Mouse (Mus musculus): ENCODE data around the gene Gjc2. TPM values are rescaled to one million over a fixed set of nuclear protein-coding genes. Genes with fewer than 3 reads are reported as not detected.
"Not testable (repeated sequence)": the region's sequence is repeated elsewhere in the genome, so short reads cannot be mapped to it uniquely, and the experiment has no call there.

Gene Gjc2
- polyA plus RNA-seq, 1 experiment, result 0.03 TPM

DNA sequence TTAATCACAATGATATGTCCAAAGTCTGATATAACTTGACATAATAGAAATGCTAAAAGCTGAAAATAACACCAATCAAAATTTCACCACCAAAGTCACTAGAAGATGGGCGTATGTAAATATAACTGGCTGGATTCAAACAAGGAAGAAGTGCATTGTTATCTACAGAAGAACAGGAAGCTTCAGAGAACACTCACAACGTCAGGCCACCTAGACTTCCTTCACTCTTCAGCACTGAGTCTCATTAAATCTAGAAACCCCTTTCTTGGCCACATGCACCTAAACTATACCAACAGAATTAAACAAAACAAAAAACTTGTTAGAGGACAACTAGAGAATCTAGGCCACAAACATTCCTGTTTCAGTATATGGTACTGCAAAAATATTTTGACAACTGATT lies 41.5 kb upstream of the Gjc2 start:
- H3K4me3 ChIP-seq (replicated peaks), result no peak overlapping the region
- peaks cover 68% of the 10 kb centered on the region for H3K36me3 ChIP-seq (ENCODE audit: control insufficient read depth)
- H3K9me3 ChIP-seq (ENCODE audit: control insufficient read depth, low read length), result no peaks in the 10 kb centered on the region
- H3K4me1 ChIP-seq (ENCODE audit: control insufficient read depth), result peaks cover 83% of the 10 kb centered on the region
- TF ChIP-seq GATA1 (IDR thresholded peaks at IDR 0.05; ENCODE audit: low read length) (no peak), TAL1 (IDR thresholded peaks at IDR 0.05; ENCODE audit: low read length) (no peak)
- H3K27me3 ChIP-seq (ENCODE audit: control insufficient read depth), result no peaks in the 10 kb centered on the region

DNA sequence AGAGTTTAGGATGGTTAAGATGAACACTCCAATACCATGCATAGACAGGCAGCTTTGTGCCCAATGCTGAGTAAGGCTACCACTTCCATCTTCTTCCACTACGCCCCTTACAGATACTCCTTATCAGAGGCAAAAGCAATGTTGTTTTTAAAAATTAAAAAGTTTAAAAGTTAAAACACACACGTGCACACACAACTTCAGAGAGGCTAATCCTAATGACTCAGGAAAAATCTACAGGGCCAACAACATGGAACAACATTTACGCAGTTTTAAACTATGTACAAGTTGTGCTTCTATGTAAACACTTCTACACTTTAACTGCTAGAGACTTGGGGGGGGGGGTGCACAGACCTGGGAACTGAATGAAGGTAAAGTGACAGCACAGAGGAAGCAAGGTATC lies 41.0 kb upstream of the Gjc2 start:
- no peaks in the 10 kb centered on the region for H3K27me3 ChIP-seq (ENCODE audit: control insufficient read depth)
- peaks cover 80% of the 10 kb centered on the region for H3K4me1 ChIP-seq (ENCODE audit: control insufficient read depth)
- H3K9me3 ChIP-seq (ENCODE audit: control insufficient read depth, low read length), result no peaks in the 10 kb centered on the region; the same call in 1 of the 2 replicates
- no peak overlapping the region for H3K4me3 ChIP-seq (replicated peaks)
- TF ChIP-seq GATA1 (IDR thresholded peaks at IDR 0.05; ENCODE audit: low read length), result no peak
- no peak for TF ChIP-seq TAL1 (IDR thresholded peaks at IDR 0.05; ENCODE audit: low read length)
- peaks cover 72% of the 10 kb centered on the region for H3K36me3 ChIP-seq (ENCODE audit: control insufficient read depth)

DNA sequence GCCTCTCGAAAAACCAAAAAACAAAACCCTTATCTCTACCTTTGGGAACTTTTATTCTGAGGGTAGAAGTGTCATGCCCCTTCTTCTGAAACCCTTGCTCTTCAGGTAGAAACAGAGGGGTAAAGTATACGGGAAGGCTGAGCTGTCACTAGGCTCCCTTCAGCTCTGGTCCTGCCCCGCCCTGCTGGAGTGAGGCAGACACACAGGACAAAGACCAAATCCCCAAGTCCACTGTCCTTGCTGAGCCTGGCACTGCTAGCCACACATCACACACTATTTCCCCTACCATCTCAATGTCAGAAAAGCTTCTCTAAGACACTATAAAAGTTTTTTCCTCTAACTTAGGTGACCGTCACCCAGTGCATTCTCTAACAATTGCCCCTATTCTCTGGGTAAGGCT lies 39.3 kb upstream of the Gjc2 start:
- H3K27me3 ChIP-seq (ENCODE audit: control insufficient read depth), result no peaks in the 10 kb centered on the region
- H3K4me1 ChIP-seq (ENCODE audit: control insufficient read depth), result peaks cover 83% of the 10 kb centered on the region
- no peak for TF ChIP-seq TAL1 (IDR thresholded peaks at IDR 0.05; ENCODE audit: low read length)
- no peak for TF ChIP-seq GATA1 (IDR thresholded peaks at IDR 0.05; ENCODE audit: low read length)
- no peaks in the 10 kb centered on the region; the same call in 1 of the 2 replicates for H3K9me3 ChIP-seq (ENCODE audit: control insufficient read depth, low read length)
- H3K36me3 ChIP-seq (ENCODE audit: control insufficient read depth), result peaks cover 88% of the 10 kb centered on the region
- no peak overlapping the region for H3K4me3 ChIP-seq (replicated peaks)

DNA sequence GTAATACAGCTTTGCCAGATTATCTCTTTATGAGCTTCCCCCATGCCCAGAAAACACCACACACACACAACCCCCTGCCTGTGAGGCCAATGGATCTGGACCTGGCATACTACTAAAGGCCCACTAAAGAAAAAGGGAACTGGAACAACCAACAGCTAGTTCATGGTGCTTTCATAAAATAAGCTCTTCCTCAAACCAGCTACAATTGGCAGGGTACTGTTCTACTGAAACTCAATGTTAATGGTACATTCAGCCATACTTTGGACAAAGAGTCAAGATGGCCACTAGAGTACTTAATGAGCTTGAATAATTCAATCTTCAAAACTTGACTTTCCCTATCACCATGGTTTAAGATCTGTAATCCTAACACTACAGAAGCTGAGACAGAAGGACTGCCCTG lies 38.6 kb upstream of the Gjc2 start:
- TF ChIP-seq GATA1 (IDR thresholded peaks at IDR 0.05; ENCODE audit: low read length) (no peak), TAL1 (IDR thresholded peaks at IDR 0.05; ENCODE audit: low read length) (no peak)
- Histone ChIP-seq H3K4me1 (ENCODE audit: control insufficient read depth) (peaks cover 78% of the 10 kb centered on the region), H3K9me3 (ENCODE audit: control insufficient read depth, low read length) (no peaks in the 10 kb centered on the region; the same call in 1 of the 2 replicates), H3K36me3 (ENCODE audit: control insufficient read depth) (peaks cover 92% of the 10 kb centered on the region), H3K27me3 (ENCODE audit: control insufficient read depth) (no peaks in the 10 kb centered on the region), H3K4me3 (replicated peaks) (no peak overlapping the region)

DNA sequence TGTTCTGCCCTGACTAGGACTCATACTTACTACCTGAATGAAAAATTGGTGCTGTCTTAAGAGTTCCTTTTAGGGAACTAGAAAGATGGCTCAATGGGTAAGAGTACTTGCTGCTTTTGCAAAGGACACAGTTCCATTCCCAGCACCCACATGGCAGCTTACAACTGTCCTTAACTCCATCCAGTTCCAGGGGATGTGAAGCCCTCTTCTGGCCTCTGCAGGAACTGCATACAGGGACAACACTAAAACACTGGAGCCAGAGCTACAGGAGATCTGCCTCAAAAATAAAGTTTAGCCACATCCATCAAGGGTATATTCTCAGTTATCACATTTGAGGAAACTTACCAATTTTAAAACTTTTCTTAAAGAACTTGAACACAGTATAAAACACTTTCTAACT lies 36.1 kb upstream of the Gjc2 start:
- Histone ChIP-seq H3K4me1 (ENCODE audit: control insufficient read depth) (peaks cover 62% of the 10 kb centered on the region), H3K9me3 (ENCODE audit: control insufficient read depth, low read length) (no peaks in the 10 kb centered on the region; the same call in 1 of the 2 replicates), H3K4me3 (replicated peaks) (no peak overlapping the region), H3K36me3 (ENCODE audit: control insufficient read depth) (peaks cover 96% of the 10 kb centered on the region), H3K27me3 (ENCODE audit: control insufficient read depth) (no peaks in the 10 kb centered on the region)
- TF ChIP-seq TAL1 (IDR thresholded peaks at IDR 0.05; ENCODE audit: low read length) (no peak), GATA1 (IDR thresholded peaks at IDR 0.05; ENCODE audit: low read length) (no peak)

DNA sequence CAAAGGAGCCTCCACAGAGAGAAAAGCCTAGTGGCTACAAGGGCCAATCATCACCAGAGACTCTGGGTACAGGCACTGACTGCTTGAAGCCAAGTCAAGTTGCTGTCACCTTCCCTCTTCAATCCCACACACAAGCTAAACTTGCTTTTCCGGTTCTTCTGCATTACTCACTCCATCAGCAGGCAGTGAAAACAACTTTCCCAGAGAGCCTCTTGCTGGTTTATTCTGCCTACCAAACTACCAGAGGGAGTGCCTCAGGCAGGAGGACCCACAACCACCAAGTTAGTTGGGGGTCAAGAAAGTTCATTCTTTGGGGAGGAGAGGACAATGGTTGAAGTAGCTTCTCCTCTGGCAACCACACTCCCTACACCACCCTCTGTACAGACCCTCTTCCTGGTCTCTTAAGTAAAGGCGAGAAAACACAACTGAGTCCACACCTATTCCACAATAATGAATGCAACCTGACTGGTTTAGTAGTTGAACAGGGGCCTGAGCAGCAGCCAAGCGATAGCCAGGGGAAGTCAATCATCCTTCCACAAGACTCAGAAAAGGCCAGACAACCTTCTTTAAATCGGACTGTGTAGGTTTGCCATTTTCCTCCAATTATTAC lies 35.5 kb upstream of the Gjc2 start:
- Histone ChIP-seq H3K4me3 (replicated peaks) (no peak overlapping the region), H3K4me1 (ENCODE audit: control insufficient read depth) (peaks cover 58% of the 10 kb centered on the region), H3K36me3 (ENCODE audit: control insufficient read depth) (peaks cover 96% of the 10 kb centered on the region), H3K27me3 (ENCODE audit: control insufficient read depth) (no peaks in the 10 kb centered on the region), H3K9me3 (ENCODE audit: control insufficient read depth, low read length) (no peaks in the 10 kb centered on the region; the same call in 1 of the 2 replicates)
- TF ChIP-seq TAL1 (IDR thresholded peaks at IDR 0.05; ENCODE audit: low read length), result no peak
- no peak for TF ChIP-seq GATA1 (IDR thresholded peaks at IDR 0.05; ENCODE audit: low read length)

DNA sequence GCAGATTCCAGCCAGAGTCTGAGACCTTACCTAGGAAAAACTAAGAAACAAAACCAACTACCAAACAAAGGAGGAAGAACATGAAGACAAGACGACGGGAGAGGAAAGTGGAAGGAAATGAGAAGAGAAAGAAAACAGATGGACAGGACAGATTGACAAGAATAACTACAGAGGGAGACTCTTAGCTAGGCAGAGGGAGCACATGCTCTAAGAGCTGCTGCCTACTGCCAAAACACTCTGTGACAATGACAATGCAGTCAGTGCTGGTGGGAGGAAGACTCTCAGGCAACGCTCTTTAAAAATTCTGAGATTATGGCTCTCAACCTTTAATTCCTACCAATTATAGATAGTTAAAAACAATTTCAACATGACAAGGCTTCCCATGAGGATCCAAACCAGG lies 33.9 kb upstream of the Gjc2 start:
- no peaks in the 10 kb centered on the region; the same call in 1 of the 2 replicates for H3K9me3 ChIP-seq (ENCODE audit: control insufficient read depth, low read length)
- peaks cover 97% of the 10 kb centered on the region for H3K36me3 ChIP-seq (ENCODE audit: control insufficient read depth)
- H3K27me3 ChIP-seq (ENCODE audit: control insufficient read depth), result no peaks in the 10 kb centered on the region
- TF ChIP-seq TAL1 (IDR thresholded peaks at IDR 0.05; ENCODE audit: low read length) (no peak), GATA1 (IDR thresholded peaks at IDR 0.05; ENCODE audit: low read length) (no peak)
- no peak overlapping the region for H3K4me3 ChIP-seq (replicated peaks)
- peaks cover 53% of the 10 kb centered on the region for H3K4me1 ChIP-seq (ENCODE audit: control insufficient read depth)

DNA sequence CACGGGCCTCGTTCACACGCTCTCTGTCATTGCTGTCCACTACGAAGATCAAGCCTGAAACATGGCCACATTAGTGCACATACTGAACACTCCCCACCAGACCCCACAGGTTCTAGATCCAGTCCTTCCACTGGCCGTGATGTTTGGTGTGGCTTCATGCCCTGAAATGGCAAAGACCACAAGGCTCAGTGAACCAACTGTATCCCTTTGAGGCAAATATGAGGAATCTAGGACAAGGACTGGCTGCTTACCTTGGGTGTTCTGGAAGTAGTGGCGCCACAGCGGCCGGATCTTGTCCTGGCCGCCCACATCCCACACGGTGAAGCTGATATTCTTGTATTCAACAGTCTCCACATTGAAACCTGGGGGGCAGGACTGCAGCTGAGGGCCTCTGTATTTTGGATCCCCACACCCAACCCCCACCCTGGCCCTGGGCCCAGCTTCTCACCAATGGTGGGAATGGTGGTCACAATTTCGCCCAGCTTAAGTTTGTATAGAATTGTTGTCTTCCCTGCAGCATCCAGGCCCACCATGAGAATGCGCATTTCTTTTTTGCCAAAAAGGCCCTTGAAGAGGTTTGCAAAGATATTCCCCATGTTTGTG lies 30.0 kb upstream of the Gjc2 start:
- TF ChIP-seq TAL1 (IDR thresholded peaks at IDR 0.05; ENCODE audit: low read length), result no peak
- no peak for TF ChIP-seq GATA1 (IDR thresholded peaks at IDR 0.05; ENCODE audit: low read length)
- Histone ChIP-seq H3K9me3 (ENCODE audit: control insufficient read depth, low read length) (no peaks in the 10 kb centered on the region), H3K4me3 (replicated peaks) (no peak overlapping the region), H3K4me1 (ENCODE audit: control insufficient read depth) (peaks cover 59% of the 10 kb centered on the region), H3K36me3 (ENCODE audit: control insufficient read depth) (peaks cover 89% of the 10 kb centered on the region), H3K27me3 (ENCODE audit: control insufficient read depth) (no peaks in the 10 kb centered on the region)

DNA sequence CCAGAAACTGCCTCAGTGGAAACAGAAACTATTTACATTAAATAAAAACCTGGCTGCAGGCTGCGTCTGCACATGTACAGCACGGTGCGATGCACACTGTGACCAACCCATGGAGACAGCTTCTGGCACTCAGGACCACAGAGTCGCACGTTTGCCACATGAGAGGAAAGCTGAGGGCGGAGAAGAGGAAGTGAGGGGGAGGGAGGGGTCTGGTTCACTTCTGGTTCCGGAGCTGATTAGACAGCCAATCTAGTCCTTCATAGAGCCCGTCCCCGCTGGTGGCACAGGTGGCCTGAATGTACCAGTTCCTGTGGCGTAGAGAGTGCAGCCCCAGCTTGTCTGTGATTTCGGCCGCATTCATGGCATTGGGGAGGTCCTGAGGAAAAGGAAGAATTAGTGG lies 29.3 kb upstream of the Gjc2 start:
- peaks cover 61% of the 10 kb centered on the region for H3K4me1 ChIP-seq (ENCODE audit: control insufficient read depth)

DNA sequence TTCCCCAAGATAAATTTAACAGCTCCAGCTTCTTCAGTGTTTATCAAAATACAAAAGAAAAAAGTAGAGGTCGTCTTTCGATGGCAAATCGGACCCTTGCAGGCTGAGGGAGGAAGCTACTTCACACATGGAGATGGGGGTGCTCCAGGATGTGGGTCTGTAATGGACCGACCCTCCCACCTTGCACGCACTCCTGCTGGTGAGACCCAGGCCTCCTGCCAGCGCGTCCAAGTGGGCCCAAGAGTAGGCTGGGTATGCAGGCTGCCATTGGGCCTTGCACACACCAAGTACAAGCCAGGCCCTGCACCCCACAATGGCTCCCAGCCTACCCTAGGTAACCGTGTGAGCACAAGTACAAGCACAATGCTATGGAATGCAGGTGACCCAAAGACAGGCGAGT lies 28.5 kb upstream of the Gjc2 start:
- H3K4me3 ChIP-seq (replicated peaks); H3K27me3 ChIP-seq (ENCODE audit: control insufficient read depth); H3K9me3 ChIP-seq (ENCODE audit: control insufficient read depth, low read length): not testable (repeated sequence)
- peaks cover 80% of the 10 kb centered on the region for H3K36me3 ChIP-seq (ENCODE audit: control insufficient read depth)
- peaks cover 63% of the 10 kb centered on the region for H3K4me1 ChIP-seq (ENCODE audit: control insufficient read depth)

More for the DNA sequence above, 29.3 kb upstream of the Gjc2 start:
- H3K27me3 ChIP-seq (ENCODE audit: control insufficient read depth); H3K9me3 ChIP-seq (ENCODE audit: control insufficient read depth, low read length); H3K4me3 ChIP-seq (replicated peaks): not testable (repeated sequence)
- peaks cover 83% of the 10 kb centered on the region for H3K36me3 ChIP-seq (ENCODE audit: control insufficient read depth)
